Mouse (Mus musculus): ENCODE results near the gene Ssmem1. TPM values are rescaled to one million over a fixed set of nuclear protein-coding genes. Genes with fewer than 3 reads are reported as not detected.

Gene Ssmem1
- polyA plus RNA-seq, 1 experiment, result 0.09 TPM

DNA sequence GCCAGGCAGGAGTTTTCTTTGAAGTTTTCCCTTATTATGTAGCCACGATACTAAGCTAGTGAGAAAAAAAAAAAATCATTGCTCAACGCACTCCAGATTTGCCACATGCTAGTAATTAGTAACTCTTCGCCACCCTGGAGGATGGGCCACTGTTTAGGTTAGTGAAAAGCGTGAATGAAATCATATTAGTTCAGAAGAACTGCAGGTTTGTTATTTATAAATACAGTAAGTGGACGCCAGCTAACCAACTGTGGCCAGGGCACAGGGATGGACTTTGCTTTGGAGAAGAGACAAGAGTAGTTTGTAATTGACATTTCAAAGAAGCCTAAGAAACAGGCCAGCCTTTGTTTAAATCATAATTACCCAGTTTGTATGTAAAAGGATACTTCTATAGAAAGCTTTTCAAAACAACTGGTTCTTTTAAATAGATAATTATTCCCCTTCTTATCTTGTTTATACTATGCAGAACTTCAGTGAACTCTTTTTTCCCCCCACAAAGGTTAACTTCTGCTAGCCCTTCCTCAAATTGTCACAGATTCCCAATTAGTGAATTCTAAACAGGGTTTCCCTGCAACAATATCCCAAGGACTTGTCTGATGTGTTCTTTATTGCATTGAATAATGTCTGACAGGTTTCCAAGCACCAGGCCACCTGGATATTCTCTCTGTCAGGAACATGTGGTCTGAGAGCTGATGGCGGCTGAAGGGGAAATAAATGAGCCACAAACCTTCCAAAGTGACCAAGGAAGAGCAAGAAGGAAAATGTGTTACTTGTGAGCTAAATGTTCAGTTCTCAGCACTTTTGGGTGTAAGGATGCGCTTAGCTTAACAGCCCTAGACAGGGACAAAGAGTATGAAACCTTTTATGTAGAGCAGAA is 16.0 kb downstream of the Ssmem1 start:
- DNase-seq (ENCODE audit: low read depth), result no peak

DNA sequence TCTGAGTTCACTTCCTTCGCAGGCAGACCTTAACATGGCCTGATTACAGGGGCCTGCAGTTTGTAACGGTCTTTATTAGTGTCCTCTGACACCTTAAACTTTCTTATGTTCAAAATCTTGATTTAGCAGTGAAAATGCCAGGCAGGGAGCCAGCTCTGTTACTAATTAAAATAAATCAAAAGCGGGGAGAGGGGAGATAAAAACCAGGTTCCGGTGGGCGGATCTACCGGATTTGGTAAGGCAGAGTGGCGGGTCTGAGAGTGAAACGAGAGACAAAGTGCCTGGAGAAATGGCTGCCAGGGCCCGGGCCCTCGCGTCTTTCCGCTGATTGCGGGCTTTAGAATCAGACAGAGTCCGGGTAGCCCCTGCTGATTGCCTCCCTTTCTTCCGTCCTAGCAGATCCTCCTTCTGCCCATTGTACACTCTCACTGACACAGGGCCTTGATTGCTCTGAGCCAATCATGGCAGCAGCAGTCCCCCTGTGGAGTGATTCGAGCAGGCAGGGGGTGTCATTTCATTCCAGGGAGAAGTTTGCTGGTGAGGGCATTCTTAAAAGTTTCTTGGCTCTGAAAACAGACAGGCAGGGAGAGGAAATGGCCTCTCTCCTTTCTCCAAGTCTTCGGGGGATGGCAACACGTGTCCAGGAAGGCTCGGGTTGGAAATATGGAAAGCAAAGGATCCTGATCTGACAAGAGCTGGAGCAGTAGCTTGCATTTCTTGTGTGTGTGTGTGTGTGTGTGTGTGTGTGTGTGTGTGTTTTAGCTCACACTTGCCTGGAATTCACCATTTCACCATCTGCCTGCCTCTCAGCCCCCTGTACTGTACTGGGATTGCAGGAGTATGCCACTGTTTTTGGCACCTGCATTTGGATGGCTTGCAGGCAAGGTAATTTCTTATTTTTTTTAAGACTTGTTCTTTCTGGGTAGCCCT is 17.2 kb downstream of the Ssmem1 start:
- no peak for DNase-seq (ENCODE audit: low read depth)

DNA sequence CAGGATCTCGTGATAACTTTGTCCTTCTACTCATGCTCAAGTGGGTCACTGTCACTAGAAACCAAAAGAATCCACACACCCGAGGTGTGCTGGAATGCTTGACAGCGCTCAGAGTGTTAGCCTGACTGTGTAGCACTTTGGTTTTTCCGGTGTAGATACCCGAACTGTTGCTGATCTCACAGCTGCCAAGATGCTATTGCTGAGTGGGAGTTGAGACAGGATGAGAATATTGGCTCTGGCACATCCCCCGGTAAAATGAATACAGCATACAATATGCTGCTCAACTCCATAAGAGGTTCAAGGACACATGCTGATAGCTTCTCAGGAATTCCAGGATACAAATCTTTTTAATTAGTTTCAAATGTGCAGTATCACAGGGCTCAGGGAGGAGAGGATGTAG is 19.2 kb downstream of the Ssmem1 start:
- no peak for DNase-seq (ENCODE audit: low read depth)

DNA sequence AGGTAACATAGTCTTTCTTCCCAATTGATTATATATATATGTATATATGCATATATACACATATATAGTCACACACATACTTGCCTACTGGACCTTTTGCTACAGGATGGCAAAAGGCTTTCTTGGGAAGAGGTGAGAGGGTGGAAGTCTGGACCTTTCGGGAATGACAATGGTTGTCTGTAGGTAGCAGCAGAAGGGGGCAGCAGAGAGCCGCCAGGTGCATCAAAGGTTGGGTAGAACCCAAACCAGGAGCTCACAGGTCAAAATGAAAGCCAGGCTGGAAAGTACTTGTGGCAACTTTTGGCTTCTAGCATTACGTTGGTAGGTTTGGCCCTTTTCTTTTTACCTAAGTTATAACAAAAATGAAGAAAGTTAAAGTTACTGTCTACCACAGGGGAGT is 25.7 kb downstream of the Ssmem1 start:
- no peak for DNase-seq (ENCODE audit: low read depth)

DNA sequence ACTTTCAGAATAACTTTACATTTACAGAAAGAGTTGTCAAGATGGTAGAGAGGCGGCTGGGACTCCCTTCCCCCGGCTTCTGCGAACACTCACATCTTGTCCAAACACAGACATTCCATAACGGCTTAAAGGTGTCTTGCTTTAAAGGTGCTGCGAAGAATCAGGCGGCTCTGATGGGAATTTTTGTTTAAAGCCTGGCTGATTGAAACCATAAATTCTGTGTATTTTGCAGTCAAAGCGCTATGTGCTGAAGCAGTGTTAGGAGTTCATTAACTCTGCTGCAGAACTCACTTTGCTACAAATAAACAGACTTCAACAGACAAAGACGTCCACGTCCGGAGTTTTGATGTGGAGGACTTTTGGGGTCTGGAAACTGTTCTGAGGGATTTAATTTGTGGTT is 28.6 kb downstream of the Ssmem1 start:
- DNase-seq (ENCODE audit: low read depth), result no peak

DNA sequence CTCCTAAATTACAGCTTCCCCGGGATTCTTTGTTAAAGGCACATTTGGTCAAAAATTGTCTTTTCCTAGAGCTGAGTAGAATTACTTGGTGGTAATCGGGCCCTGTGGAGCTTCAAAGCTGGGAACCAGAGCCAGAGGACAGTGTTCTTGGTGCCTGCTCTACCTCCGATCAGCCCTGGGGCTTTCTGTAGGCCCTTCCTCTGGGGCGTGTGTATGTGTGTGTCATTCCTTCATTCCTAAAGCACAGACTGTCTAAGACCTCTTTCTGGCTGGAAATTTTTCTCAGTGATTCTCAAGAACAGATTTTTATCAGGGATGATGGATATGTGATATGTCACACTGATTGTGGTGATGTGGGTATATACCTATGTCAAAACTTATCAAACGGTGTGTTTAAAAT is 29.2 kb downstream of the Ssmem1 start:
- DNase-seq (ENCODE audit: low read depth), result no peak

DNA sequence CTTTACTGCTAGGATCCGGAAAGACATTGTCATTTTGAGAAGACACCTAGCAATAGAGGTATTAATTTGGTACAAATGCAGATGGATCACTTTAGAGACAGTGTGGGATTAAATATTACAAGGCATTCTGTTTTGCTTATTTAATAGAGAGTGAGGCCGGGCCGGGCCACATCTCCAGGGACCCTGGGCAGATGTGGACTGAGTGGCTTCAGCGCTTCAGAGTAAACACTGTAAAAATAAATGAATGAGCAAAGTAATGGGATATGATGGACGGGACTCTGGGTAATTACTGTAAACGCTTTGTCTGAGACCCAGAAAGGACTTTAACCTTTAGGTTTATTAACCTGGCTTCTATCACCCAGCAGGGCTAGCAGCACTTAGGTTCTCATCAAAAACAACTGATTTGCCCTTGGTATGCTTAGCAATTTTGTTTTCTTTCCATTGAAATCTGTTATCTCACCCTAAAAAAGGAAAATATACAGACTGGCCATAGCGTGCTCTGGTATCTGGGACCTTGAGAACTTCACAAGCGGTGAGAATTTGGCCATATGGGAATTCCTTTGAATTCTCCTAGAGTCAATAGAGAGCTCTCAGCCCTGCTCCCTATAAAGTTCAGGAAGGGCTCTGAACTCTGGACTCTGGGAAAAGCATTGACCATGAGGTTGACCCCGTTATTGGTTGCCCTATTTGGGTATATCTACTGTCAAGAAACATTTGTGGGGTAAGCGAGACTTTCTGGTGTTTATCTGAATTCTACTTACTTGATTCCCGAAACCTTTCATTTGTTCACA is 31.6 kb downstream of the Ssmem1 start, which contains the start of gene Cpa2:
Cpa2 (plus strand) TSS at position 574 of the 791 bp plus-strand sequence.
- no peak for DNase-seq (ENCODE audit: low read depth)

DNA sequence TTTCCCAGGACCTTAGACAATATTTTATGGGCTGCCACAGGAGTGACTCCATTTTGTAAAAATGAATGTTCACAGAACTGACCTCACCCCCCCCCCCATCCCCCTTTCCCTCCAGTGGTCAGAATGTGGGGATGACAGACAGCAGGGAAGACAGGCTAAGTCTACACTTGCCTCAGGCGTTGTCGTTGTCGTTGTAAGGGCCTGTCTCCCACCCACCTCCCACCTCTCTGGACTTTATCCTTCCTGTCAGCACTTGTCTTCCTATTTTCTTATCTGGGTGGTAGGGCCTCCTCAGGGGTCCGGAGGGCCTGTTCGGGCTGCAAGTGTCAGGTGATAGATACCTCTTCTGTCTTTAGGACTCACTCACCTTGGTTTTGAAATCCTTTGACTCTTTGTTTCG is 32.6 kb downstream of the Ssmem1 start:
- DNase-seq (ENCODE audit: low read depth), result no peak

DNA sequence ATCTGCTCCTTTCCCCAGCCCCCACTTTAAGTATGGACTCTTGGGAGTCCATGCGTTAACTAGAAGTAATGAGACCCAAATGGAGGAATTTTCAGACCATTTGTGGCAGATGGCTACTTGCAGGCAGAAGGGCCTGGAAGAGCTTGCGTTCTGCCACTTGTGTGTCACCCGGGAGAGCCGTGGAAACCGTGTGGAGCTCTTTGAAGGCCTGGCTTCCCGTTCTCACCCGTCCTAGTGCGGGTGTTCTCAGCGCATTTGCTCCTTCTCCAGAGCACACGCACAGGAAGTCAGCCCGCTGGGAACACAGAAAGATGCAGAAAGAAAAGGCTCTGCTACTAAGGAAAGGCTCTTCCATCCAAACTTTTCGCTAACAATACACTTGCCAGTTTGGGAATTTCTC is 33.4 kb downstream of the Ssmem1 start:
- no peak for DNase-seq (ENCODE audit: low read depth)

DNA sequence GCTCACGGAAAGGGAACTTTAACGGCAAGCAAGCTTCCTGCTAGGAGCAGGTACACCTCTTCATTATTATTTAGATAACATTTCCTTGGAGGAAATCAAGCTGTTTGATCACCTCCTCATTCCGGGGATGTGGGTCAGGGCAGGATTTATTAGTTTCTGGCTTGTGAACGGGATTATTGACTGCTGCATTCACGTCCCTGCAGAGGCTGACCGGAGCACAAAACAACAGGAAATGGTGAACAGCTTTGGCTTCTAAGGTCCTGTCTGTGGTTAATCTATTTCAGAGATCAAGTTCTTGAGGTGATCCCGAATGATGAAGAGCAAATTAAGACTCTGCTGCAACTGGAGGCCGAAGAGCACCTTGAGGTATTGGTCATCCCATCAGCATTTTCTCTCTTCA is 34.2 kb downstream of the Ssmem1 start:
- no peak for DNase-seq (ENCODE audit: low read depth)

DNA sequence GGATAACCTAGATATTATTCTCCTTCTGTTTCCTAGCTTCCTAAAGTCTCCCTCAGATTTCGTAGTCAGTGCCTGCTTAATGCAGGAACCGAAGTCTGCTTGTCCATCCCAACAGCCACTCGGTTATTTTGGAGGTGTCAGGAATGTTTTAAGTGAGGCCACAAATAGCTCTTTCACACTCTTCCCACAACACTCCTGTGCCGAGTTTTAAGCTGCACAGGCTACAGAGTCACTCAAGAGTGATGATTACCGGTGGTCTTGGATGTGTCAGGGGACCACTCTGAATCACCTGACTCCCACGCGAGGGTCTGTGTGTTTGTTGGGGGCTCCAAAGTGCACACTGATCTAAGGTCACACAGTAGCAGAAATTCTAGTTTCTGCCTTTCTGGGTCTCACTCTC is 36.0 kb downstream of the Ssmem1 start:
- DNase-seq (ENCODE audit: low read depth), result no peak

DNA sequence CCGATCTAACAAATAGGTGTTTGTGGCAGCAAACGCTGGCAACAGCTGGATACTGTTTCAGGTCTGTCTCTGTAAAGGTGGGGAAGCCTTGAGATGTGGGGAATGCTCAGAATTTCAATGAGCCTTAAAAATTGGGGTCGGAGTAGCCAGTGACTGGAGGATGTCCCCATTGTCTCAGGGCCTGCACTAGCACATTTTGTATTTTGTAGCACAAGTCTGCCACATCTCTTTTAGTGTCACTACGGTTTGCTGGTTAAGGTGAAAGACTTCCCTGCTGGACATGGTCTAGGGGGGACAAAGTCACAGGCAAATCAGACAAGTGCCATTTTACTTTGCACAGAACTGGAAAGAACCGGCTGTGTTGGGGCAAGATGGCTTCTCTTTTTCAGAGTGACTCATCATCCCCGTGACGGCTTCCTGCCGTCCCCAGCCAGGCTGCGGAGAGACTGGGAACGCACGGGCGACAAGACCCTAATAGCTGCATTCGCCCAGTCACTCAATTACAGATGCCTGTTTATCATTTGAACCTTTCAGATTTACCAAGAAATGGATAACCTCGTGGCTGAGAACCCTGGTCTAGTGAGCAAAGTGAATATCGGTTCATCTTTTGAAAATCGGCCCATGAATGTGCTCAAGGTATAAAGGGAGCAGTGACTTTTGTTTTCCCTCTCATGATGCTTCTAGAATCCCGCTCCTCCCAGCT is 37.1 kb downstream of the Ssmem1 start:
- DNase-seq (ENCODE audit: low read depth), result no peak

DNA sequence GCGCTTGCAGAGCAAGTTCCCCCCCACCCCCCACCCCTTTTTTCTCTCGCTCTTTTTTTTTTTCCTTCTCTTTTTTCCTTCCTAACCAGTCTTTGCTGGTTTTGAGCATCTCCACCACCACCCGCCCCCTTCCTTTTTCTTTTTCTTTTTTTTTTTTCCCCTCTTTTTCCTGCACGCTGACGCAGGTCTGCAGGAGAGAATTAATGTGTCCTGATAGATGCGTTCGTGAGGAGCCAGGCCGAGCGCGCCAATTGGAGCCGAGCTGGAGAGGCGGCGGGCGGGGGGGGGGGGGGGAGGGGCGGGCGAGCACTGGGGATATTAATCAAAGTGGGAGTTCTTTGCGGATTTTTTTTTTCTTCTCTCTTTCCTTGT is 37.6 kb downstream of the Ssmem1 start:
- DNase-seq (ENCODE audit: low read depth), result no peak

DNA sequence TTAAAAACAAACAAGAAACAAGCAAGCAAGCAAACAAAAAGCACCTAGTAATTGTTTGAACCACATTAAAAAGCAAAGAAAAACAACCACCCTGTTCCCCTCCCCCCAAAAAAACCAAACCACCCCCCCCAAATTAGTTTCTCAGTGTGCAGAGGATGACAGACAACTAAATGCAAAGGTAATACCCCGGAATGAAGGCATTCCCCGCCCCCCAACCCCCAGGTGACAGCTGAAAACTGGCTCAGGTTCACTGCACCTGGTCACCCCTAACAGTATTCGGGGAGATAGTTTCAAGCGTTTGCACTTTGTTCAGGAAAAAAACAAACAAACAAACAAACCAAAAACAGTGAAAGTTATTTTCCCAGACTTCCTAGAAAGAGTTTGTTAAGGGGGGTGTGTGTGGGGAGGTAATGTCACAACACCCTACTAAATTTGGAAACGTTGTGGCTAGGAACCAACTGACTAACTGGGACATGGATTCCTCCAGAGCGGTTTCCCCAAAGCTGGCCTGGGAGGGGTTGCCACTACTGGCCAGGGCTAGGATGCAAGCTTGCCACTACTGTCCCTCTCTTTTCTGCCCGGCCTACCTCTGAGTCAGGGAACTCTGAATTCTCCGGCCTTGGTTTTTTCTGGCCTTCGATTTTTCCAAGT is 38.1 kb downstream of the Ssmem1 start:
- no peak for DNase-seq (ENCODE audit: low read depth)

DNA sequence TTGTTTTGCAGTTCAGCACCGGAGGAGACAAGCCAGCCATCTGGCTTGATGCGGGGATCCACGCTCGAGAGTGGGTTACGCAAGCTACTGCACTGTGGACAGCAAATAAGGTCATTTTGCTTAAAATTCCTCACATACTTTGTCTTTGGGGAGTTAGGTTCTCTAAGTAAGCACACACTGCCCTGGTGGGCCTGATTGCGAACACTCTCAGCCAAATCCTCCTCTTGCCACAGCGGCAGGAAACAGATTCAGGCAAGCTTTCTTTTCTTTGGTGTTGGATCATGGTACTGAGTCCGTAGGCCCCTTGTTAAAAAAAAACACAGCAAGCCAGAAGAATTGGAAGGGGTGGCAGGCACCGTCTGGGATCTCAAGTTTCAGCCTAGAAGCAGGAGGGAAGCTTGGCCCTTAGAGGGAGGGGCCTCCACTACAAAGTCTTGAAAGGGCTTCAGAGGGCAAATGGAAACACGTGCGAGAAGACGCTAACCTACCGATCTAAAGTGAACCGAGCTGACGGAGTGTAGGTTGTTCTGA is 39.6 kb downstream of the Ssmem1 start:
- no peak for DNase-seq (ENCODE audit: low read depth)

DNA sequence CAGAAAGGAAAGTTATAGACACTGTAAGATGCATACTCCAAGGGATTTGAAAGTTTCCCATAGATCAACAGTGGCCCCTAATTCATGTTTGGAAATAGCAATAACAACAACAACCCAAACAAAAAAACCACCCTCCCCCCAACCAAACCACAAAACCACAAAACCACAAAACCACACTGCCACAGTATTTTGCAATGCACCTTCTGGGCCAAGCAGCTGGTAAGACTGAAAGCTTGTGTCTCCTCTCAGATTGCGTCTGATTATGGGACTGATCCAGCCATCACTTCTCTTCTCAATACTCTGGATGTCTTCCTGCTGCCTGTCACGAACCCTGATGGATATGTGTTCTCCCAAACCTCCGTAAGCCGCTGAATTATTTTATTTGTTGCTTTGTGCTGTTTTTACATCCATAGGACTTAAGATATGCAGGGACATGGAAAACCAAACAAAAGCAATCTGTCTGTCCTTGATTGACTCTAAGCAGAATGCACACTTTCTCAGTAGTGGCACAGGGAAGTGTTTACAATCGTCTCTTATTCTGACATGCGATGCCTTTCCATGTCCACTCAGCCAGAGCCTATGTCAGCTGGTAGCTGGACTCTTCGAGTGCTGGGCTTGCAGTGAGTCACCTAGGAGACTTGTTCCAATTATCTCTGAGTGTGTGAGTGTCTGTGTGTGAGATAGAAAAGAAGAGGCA is 41.0 kb downstream of the Ssmem1 start:
- DNase-seq (ENCODE audit: low read depth), result no peak

DNA sequence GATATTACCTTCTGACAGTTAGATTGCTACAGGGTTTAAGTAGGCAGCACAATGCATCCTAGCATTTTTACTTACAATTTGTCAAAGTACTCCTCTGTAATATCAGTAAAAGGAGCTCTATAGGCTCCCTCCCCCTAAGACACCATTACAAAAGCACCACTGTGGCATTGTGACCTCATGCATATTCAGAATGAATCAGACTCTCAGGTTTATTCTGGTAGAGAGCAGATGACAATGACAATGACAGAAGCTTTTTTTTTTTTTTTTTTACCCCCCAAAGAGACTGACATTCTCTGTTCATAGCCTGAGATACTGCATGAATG is 41.5 kb downstream of the Ssmem1 start:
- no peak for DNase-seq (ENCODE audit: low read depth)

DNA sequence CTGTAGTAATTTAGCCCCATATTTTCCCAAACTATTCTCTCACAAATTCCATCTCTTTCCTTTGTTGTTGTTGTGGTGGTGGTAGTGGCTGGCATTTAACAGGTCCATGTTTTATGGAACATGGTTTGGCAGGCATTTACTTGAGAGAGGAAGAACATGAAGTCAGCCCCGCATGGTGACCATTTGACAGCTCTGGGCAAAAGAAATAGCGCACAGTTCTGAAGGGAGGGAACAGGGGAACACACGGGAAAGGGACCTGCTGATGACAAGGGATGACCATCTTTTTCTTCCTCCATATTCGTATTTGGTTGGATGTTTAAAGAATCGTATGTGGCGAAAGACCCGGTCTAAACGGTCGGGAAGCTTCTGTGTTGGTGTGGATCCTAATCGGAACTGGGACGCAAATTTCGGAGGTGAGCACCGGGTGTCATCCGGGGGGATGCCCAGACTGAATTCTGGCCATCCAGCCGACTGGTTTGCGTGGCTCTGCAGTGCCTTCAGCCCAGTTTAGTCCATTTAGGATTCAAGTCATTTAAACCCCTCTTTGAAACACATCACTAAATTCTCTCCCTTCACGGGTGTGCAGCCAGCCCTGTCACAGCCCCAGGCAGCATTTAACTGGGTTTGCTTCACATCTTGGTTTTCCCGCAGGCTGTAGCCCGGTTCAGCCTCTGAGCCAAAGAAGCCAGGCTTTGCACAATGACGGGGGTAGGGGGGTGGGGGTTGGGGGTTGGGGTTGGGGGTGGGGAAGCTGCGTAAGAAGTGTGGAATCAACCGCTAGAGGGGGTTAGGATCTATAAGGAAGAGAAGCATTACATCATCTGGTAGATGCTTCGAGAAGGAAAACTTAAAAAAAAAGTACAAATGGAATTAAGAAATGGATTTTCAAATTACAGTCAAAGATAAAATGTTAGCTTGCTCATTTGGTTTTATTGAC is 42.3 kb downstream of the Ssmem1 start:
- DNase-seq (ENCODE audit: low read depth), result no peak

DNA sequence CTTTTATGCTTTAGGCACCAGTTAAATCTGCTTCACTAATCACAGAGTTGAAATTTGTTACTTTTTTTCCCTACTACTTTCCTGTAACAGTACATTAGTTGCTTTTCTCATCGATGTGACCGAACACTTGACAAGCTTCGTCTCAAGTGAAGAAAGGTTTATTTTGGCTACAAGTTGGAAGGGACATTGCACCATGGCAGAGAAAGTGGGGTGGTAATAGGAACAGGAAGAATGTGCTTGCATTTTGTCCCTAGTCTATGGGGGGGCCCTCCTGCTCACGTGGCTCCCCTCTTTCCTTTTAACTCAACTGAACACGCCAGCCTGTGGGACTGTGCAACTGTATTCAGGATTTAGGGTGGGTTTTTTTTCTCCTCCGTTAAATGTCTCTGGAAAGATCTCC is 43.0 kb downstream of the Ssmem1 start:
- DNase-seq (ENCODE audit: low read depth), result no peak
